13 mouse cellular contexts compared by ENCODE assay signal in the genomic region with DNA sequence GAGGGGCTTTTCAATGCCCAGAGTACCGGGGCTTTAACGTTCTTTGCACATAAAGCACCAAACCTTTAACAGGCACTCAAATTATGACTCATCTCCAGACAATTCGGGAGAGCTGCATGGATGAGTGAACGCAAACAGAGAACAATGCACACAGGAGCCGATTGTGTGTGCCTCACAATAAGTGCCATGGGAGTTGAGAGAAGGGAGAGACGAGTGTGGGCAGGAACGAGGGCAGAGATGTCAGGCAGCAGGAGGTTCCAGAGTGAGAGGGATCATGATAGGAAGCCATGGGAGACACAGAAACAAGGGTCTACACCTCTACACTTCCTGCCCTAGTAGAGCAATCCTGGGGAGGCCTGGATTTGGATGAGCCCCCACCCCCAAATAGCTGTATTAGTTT. TPM values are rescaled to one million over a fixed set of nuclear protein-coding genes. Genes with fewer than 3 reads are reported as not detected.
DNase-seq lines count a peak whose midpoint lies in the region; ATAC-seq and TF ChIP-seq lines count a peak whose summit lies in the region.
"Had no signal": no experiment of that assay in that cellular context is flagged by ENCODE, and none has a peak within 500 bp of the region (broad histone marks: within the 10 kb centered on the region; RNA-seq: fewer than 3 reads in every experiment).

No protein-coding gene starts in this region.

- 0 out of 2 replicates have a peak, but pooled peaks have one; percentile 13 for TF ChIP-seq POLR2A in cortical plate, adult 2 months (IDR thresholded peaks at IDR 0.05; ENCODE audit: extremely low read depth, insufficient read depth, low read length)

- no peak for ATAC-seq in heart, embryonic 14.5 days (ENCODE audit: insufficient number of reproducible peaks, insufficient read depth, low FRiP score, low read depth)

- no peak for TF ChIP-seq CTCF in C2C12 (IDR thresholded peaks at IDR 0.05; ENCODE audit: control insufficient read depth, insufficient read depth, insufficient read length)
- TF ChIP-seq CTCF in cortical plate, adult 2 months (IDR thresholded peaks at IDR 0.05; ENCODE audit: extremely low read depth, insufficient read depth, low read length): no peak

- H3K4me2 ChIP-seq in heart, embryonic 14.5 days (ENCODE audit: low read length): no peak overlapping the region
- H3K4me2 ChIP-seq: hindbrain, embryonic 15.5 days had no signal

- WGBS in heart, embryonic 14.5 days: 26% methylated on average over 7 of the region's 7 CpGs

- no peaks in the 10 kb centered on the region for H3K9me3 ChIP-seq in heart, embryonic 14.5 days (ENCODE audit: control insufficient read depth, low read length)
- H3K9me3 ChIP-seq: hindbrain, embryonic 15.5 days had no signal

- no peaks in the 10 kb centered on the region for H3K27me3 ChIP-seq in heart, embryonic 14.5 days (ENCODE audit: control insufficient read depth, insufficient read depth, low read length)
- no peaks in the 10 kb centered on the region for H3K27me3 ChIP-seq in C2C12 (ENCODE audit: control insufficient read depth, insufficient read depth, insufficient read length)
- H3K27me3 ChIP-seq: CH12.LX; hindbrain, embryonic 15.5 days had no signal

- no peak for DNase-seq in heart, adult 18-20 months
- DNase-seq in layer of hippocampus, adult 8-10 months (ENCODE audit: low spot score in 2 of 2): peak; percentile 44 to 52
- no peak for DNase-seq in layer of hippocampus, postnatal 14 days (ENCODE audit: low spot score in 2 of 2)
- no peak for DNase-seq in lung, postnatal 25 days (ENCODE audit: low spot score)
- no peak for DNase-seq in urinary bladder, postnatal 36 days (ENCODE audit: low spot score in 2 of 2)
- DNase-seq: adrenal gland, postnatal 36 days; cerebellum, adult 11-12 months; lung, postnatal 10 days had no signal

- H3ac ChIP-seq in C2C12 (ENCODE audit: control insufficient read depth, insufficient read length, low read depth): no peak overlapping the region

- no peak overlapping the region for H3K4me3 ChIP-seq in heart, embryonic 14.5 days (ENCODE audit: control insufficient read depth in 1 of 2, insufficient read depth in 1 of 2, low read depth in 1 of 2, low read length in 2 of 2)
- H3K4me3 ChIP-seq in C2C12 (ENCODE audit: insufficient read depth, poor library complexity, severe bottlenecking): no peak overlapping the region
- H3K4me3 ChIP-seq in cortical plate, adult 2 months (ENCODE audit: insufficient read depth, low read length): no peak overlapping the region
- H3K4me3 ChIP-seq: hindbrain, embryonic 15.5 days had no signal

- no peaks in the 10 kb centered on the region for H3K79me2 ChIP-seq in C2C12 (ENCODE audit: control insufficient read depth, insufficient read depth)

- H3K4me1 ChIP-seq in heart, embryonic 14.5 days (ENCODE audit: control insufficient read depth in 2 of 2, insufficient read depth in 2 of 2, low read length in 2 of 2): peaks cover 13 to 18% of the 10 kb centered on the region in 2 experiments
- peaks cover 2% of the 10 kb centered on the region for H3K4me1 ChIP-seq in cortical plate, adult 2 months (ENCODE audit: control insufficient read depth, insufficient read depth, low read length)

- H3K9ac ChIP-seq in heart, embryonic 14.5 days (ENCODE audit: low read length): 0 out of 2 replicates have a peak overlapping the region, but pooled peaks have one; percentile 4
- H3K9ac ChIP-seq: hindbrain, embryonic 15.5 days had no signal

- H3K27ac ChIP-seq in heart, embryonic 14.5 days (replicated peaks in 1 of 2; ENCODE audit: control insufficient read depth in 1 of 2, insufficient read depth in 1 of 2, low read depth in 2 of 2, low read length in 2 of 2): peak overlapping the region in 1 of 2 experiments; percentile 24; a peak in 1 of 4 replicates
- peak overlapping the region; percentile 96 for H3K27ac ChIP-seq in cortical plate, adult 2 months (ENCODE audit: insufficient read depth, low read length)
- H3K27ac ChIP-seq: hindbrain, embryonic 15.5 days had no signal

- H3K36me3 ChIP-seq in heart, embryonic 14.5 days (ENCODE audit: control insufficient read depth, insufficient read depth, low read length): no peaks in the 10 kb centered on the region
- no peaks in the 10 kb centered on the region for H3K36me3 ChIP-seq in C2C12 (ENCODE audit: control insufficient read depth, insufficient read depth)
- H3K36me3 ChIP-seq: hindbrain, embryonic 15.5 days had no signal

- no peaks in the 10 kb centered on the region for H3K79me3 ChIP-seq in C2C12 (ENCODE audit: low read depth)

TF ChIP-seq in C2C12, 6 proteins besides CTCF, POLR2A, EP300 and RAD21:
- no peak for TF ChIP-seq MYOG (IDR thresholded peaks at IDR 0.05; ENCODE audit: control insufficient read depth, extremely low read depth, insufficient read length)
- peak; percentile 52 for TF ChIP-seq FOSL1 (IDR thresholded peaks at IDR 0.05; ENCODE audit: insufficient read depth, low read length, poor library complexity, severe bottlenecking)

RNA-seq across cellular contexts. Expression of gene Ywhaq, which starts 7.2 kb away (rescaled TPM):
- 417 and 427 TPM in 2 replicates for polyA plus RNA-seq in heart, embryonic 14.5 days (2014; fragmentation: Nextera tagmentation; extraction: Ambion mirVana)
- total RNA-seq in heart, adult 18-20 months (2021): 10 to 100 TPM; 69.8 to 76.4 TPM
- total RNA-seq in layer of hippocampus, adult 8-10 months (2022): 100 to 1,000 TPM; 351 to 430 (median 396) TPM
- total RNA-seq in layer of hippocampus, postnatal 14 days (2021): 100 to 1,000 TPM; 556 to 594 TPM
- 305 TPM for polyA plus RNA-seq in C2C12 (2012; fragmentation: generic; extraction: Trizol)
- polyA plus RNA-seq in cortical plate, adult 2 months (2012; rRNA removed): 330 and 331 TPM in 2 replicates

RNA-seq across cellular contexts. Expression of gene Adam17, which starts 51.3 kb away (rescaled TPM):
- polyA plus RNA-seq in heart, embryonic 14.5 days (2014; fragmentation: Nextera tagmentation; extraction: Ambion mirVana): 26.5 and 30.2 TPM in 2 replicates
- total RNA-seq in heart, adult 18-20 months (2021): 10 to 100 TPM; 42.8 to 50.2 TPM
- 10 to 100 TPM; 18.5 to 21.0 (median 19.5) TPM for total RNA-seq in layer of hippocampus, adult 8-10 months (2022)
- 10 to 100 TPM; 22.8 to 26.3 TPM for total RNA-seq in layer of hippocampus, postnatal 14 days (2021)
- polyA plus RNA-seq in C2C12 (2012; fragmentation: generic; extraction: Trizol): 12.4 TPM
- polyA plus RNA-seq in cortical plate, adult 2 months (2012; rRNA removed): 15.2 and 16.3 TPM in 2 replicates

Comparison
In these comparisons a context has a peak if more than half of its experiments do, and no peak if none do; other contexts are left out.
1. DNase-seq: peak in layer of hippocampus, adult 8-10 months (2 of 2); none in heart, adult 18-20 months (0 of 2), layer of hippocampus, postnatal 14 days (0 of 2), lung, postnatal 25 days (single experiment) and urinary bladder, postnatal 36 days (0 of 2).
2. RNA of gene Ywhaq, which starts 7.2 kb away (total RNA-seq): 556 to 594 TPM in layer of hippocampus, postnatal 14 days and 351 to 430 TPM in layer of hippocampus, adult 8-10 months; 69.8 to 76.4 TPM in heart, adult 18-20 months; every median in the first group is over 4 times any median in the second.